In the genomic region with DNA sequence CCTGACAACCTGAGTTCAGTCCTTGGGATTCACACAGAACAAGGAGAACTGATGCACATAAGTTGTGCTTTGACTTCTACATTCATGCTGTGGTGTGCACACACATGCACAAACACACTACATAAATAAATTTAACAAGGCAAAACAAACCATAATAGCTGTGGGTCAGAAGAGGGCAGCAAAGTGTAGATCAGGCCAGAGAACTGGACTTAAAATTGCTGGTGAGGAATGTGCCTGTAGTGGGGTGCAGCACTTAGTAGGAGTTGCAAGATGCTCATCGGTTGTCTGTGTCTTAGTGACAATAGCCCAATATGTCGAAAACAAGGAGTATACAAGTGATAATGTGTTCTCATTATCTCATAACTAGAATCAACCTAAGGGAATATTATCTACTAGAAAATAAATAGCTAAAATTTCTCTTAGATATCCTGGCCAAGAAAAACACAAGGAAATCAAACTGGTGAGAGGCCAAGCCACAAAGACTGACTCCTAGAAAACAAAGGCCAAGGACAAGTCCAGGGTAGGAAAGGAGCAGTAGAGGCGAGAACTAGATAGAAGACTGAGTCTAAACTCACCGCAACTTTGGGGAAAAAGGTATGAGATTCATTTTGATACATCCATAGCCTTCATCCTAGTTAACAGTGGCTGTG, we compare ENCODE assay signal across 12 mouse cellular contexts.
DNase-seq lines count a peak whose midpoint lies in the region; ATAC-seq and TF ChIP-seq lines count a peak whose summit lies in the region.
"Had no signal": no experiment of that assay in that cellular context is flagged by ENCODE, and none has a peak within 500 bp of the region (broad histone marks: within the 10 kb centered on the region; RNA-seq: fewer than 3 reads in every experiment).

No protein-coding gene starts in this region.

- no peak for ATAC-seq in kidney, embryonic 15.5 days (replicated peaks; ENCODE audit: low FRiP score)
- no peak for ATAC-seq in monocyte, adult 5-6 weeks (replicated peaks; ENCODE audit: insufficient number of reproducible peaks, low FRiP score, low TSS enrichment, poor library complexity, severe bottlenecking)
- ATAC-seq: forebrain, embryonic 14.5 days; inflammation-experienced regulatory T-cells, adult 6 months had no signal

- H3K9ac ChIP-seq in heart, adult 2 months (ENCODE audit: low read depth, low read length), result no peak overlapping the region
- no peak overlapping the region for H3K9ac ChIP-seq in kidney, embryonic 15.5 days
- H3K9ac ChIP-seq: embryonic facial prominence, embryonic 15.5 days had no signal

- H3K27me3 ChIP-seq in heart, adult 2 months (ENCODE audit: control insufficient read depth, insufficient read depth, low read length), result no peaks in the 10 kb centered on the region
- H3K27me3 ChIP-seq in kidney, embryonic 15.5 days, result no peaks in the 10 kb centered on the region
- H3K27me3 ChIP-seq: embryonic facial prominence, embryonic 15.5 days had no signal

- H3K79me2 ChIP-seq in heart, adult 2 months (replicated peaks; ENCODE audit: control insufficient read depth, insufficient read depth, low read length), result no peaks in the 10 kb centered on the region

- no peak overlapping the region for H3K4me3 ChIP-seq in heart, adult 2 months
- no peak overlapping the region for H3K4me3 ChIP-seq in kidney, embryonic 15.5 days (replicated peaks)
- H3K4me3 ChIP-seq in cortical plate, adult 2 months (ENCODE audit: insufficient read depth, low read length), result no peak overlapping the region
- H3K4me3 ChIP-seq: embryonic facial prominence, embryonic 15.5 days had no signal

- H3K9me3 ChIP-seq in kidney, embryonic 15.5 days (replicated peaks), result no peaks in the 10 kb centered on the region
- H3K9me3 ChIP-seq: embryonic facial prominence, embryonic 15.5 days had no signal

- DNase-seq in heart, adult 2 months, result no peak
- no peak for DNase-seq in heart, postnatal 25 days (ENCODE audit: low spot score)
- peak; percentile 10 to 17 for DNase-seq in kidney, postnatal 36 days
- peak; percentile 66 for DNase-seq in 416B (ENCODE audit: low read depth)
- no peak for DNase-seq in right cerebral cortex, postnatal 14 days
- DNase-seq: cerebellum, adult 11 months had no signal

- peak; percentile 75 for TF ChIP-seq CTCF in heart, adult 2 months (IDR thresholded peaks at IDR 0.05)
- peak; percentile 3; the same call in 1 of the 2 replicates for TF ChIP-seq CTCF in cortical plate, adult 2 months (IDR thresholded peaks at IDR 0.05; ENCODE audit: extremely low read depth, insufficient read depth, low read length)

- H3K4me1 ChIP-seq in heart, adult 2 months (ENCODE audit: control insufficient read depth, insufficient read depth, low read length), result peaks cover 9% of the 10 kb centered on the region
- H3K4me1 ChIP-seq in kidney, embryonic 15.5 days, result 0 out of 2 replicates have a peak, but pooled peaks cover 4% of the 10 kb centered on the region
- H3K4me1 ChIP-seq in cortical plate, adult 2 months (ENCODE audit: control insufficient read depth, insufficient read depth, low read length), result no peaks in the 10 kb centered on the region
- H3K4me1 ChIP-seq: embryonic facial prominence, embryonic 15.5 days had no signal

- no peak for TF ChIP-seq POLR2A in heart, adult 2 months (IDR thresholded peaks at IDR 0.05; ENCODE audit: insufficient read depth, low read depth, low read length)
- no peak for TF ChIP-seq POLR2A in cortical plate, adult 2 months (IDR thresholded peaks at IDR 0.05; ENCODE audit: extremely low read depth, insufficient read depth, low read length)

- H3K27ac ChIP-seq in heart, adult 2 months, result peak overlapping the region; percentile 42; the same call in 1 of the 2 replicates
- H3K27ac ChIP-seq in kidney, embryonic 15.5 days, result no peak overlapping the region
- no peak overlapping the region; the same call in 1 of the 2 replicates for H3K27ac ChIP-seq in cortical plate, adult 2 months (ENCODE audit: insufficient read depth, low read length)
- H3K27ac ChIP-seq: embryonic facial prominence, embryonic 15.5 days had no signal

- intact Hi-C loops in heart, adult 2 months (cut with DNase I), result loop anchor here (1.0 to 5.0 kb wide), 4 partner anchors 40 to 137 kb away; no protein-coding TSS in a partner anchor
- intact Hi-C loops in heart, postnatal 25 days (cut with DNase I), result loop anchor here (1.0 to 5.0 kb wide), 4 partner anchors 40 to 137 kb away; a partner anchor contains a TSS

- WGBS in heart, adult 2 months, result 52% methylated on average over 4 of the region's 4 CpGs
- 83% methylated on average over 4 of the region's 4 CpGs for WGBS in kidney, embryonic 15.5 days

- H3K36me3 ChIP-seq in heart, adult 2 months (ENCODE audit: control insufficient read depth, insufficient read depth, low read length), result peaks cover 8% of the 10 kb centered on the region
- H3K36me3 ChIP-seq in kidney, embryonic 15.5 days, result no peaks in the 10 kb centered on the region
- H3K36me3 ChIP-seq: embryonic facial prominence, embryonic 15.5 days had no signal

- no peak for TF ChIP-seq EP300 in heart, adult 2 months (IDR thresholded peaks at IDR 0.05; ENCODE audit: insufficient read depth, low read depth, low read length)

- H3K4me2 ChIP-seq in kidney, embryonic 15.5 days, result no peak overlapping the region
- H3K4me2 ChIP-seq: embryonic facial prominence, embryonic 15.5 days had no signal

Comparison
In these comparisons a context has a peak if more than half of its experiments do, and no peak if none do; other contexts are left out.
1. DNase-seq: peak in kidney, postnatal 36 days (2 of 2) and 416B (single experiment); none in heart, adult 2 months (0 of 2), heart, postnatal 25 days (single experiment) and right cerebral cortex, postnatal 14 days (single experiment).